Mouse (Mus musculus) heart, postnatal 4 days (tissue): Measurements from ENCODE around the gene Spef2. TPM values are rescaled to one million over a fixed set of nuclear protein-coding genes. Genes with fewer than 3 reads are reported as not detected.

Experiments
- DNase-seq: peaks from one replicate; pipeline ENCODE4 v3.0.0; 2021
- total RNA-seq, 2 experiments: library from RNA; stranded (reverse); gene quantifications; 2 replicates each; pipeline ENCODE4 v1.2.3; 2021

Spef2 gene
- total RNA-seq, 2 experiments from 2014 or later = 0.14 TPM

DNA sequence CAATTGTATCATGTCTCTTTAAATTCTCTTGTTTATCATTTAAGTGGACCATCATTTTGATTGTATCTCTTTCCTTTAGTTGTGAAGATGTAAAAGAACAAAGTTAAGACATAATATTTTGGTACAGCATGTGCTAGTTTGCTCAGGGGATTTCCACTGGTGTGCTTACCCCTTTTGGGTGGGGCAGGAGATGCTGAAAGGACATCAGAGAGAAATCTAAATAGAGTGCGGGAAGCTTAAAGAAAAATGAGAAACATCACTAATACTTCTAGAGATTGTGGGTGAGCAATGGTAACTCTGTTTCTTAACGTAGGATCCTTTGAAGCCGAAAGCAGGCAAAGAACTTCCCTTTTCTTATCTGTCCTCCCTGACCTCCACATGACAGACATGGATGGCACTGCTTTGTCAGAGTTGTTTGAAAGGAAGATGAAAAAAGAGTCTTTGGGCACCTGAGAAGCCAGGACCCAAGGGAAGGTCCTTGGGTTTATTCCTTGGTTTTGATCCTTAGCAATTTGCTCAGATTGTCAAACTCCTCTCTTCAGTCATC is 215.2 kb downstream of the Spef2 start:
- no peak for DNase-seq

GRCm38 (mm10) chr15:9530076-9530475 is 218.6 kb downstream of the Spef2 start, which contains the start of gene Il7r:
Il7r (minus strand) TSS chr15:9530176.
- DNase-seq = no peak

DNA sequence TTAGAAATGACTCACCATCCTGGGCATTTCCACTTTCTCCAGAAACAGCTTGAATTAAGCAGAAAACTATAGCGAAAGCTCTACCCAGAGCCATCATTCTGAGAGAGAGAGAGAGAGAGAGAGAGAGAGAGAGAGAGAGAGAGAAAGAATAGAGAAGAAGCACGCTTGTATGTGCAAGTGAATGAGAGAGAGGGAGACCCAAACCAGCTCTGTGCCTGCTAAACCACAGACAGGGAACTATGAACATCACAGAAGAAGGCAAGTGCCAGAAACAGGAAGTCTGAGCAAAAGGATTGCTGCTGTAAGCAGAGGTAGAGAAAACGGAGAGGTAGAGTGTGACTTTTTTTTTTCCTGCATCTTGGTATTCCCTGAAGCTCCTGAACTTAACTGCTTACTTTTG is 219.0 kb downstream of the Spef2 start:
- no peak for DNase-seq

Other genes starting within 250 kb of the Spef2 start
- under 1 TPM in 1 of 2 experiments, not detected in 1; 0.43 TPM for gene Il7r, start 218.7 kb downstream of the Spef2 start, total RNA-seq